Mouse (Mus musculus): ENCODE measurements around the gene Atp11a. TPM values are rescaled to one million over a fixed set of nuclear protein-coding genes. Genes with fewer than 3 reads are reported as not detected.

The Atp11a gene
- polyA plus RNA-seq, 1 experiment, result 24.0 TPM

GRCm38 (mm10) chr8:12825686-12826237 lies 68.9 kb downstream of the Atp11a start:
- peaks cover 9% of the 10 kb centered on the region for H3K4me1 ChIP-seq (ENCODE audit: control insufficient read depth, insufficient read depth, low read length)
- H3K4me3 ChIP-seq (ENCODE audit: insufficient read depth, low read length), result no peak overlapping the region
- TF ChIP-seq CTCF (IDR thresholded peaks at IDR 0.05; ENCODE audit: low read depth, low read length) (no peak), POLR2A (IDR thresholded peaks at IDR 0.05; ENCODE audit: borderline replicate concordance, low read depth, low read length) (no peak)
- no peak overlapping the region for H3K27ac ChIP-seq (ENCODE audit: insufficient read depth, low read depth, low read length)

GRCm38 (mm10) chr8:12827124-12827523 lies 70.3 kb downstream of the Atp11a start:
- no peak for TF ChIP-seq POLR2A (IDR thresholded peaks at IDR 0.05; ENCODE audit: borderline replicate concordance, low read depth, low read length)
- TF ChIP-seq CTCF (IDR thresholded peaks at IDR 0.05; ENCODE audit: low read depth, low read length), result no peak
- H3K4me3 ChIP-seq (ENCODE audit: insufficient read depth, low read length), result no peak overlapping the region
- H3K4me1 ChIP-seq (ENCODE audit: control insufficient read depth, insufficient read depth, low read length), result peaks cover 14% of the 10 kb centered on the region
- H3K27ac ChIP-seq (ENCODE audit: insufficient read depth, low read depth, low read length), result no peak overlapping the region

GRCm38 (mm10) chr8:12828298-12828697 lies 71.5 kb downstream of the Atp11a start:
- peaks cover 18% of the 10 kb centered on the region for H3K4me1 ChIP-seq (ENCODE audit: control insufficient read depth, insufficient read depth, low read length)
- no peak overlapping the region for H3K27ac ChIP-seq (ENCODE audit: insufficient read depth, low read depth, low read length)
- TF ChIP-seq CTCF (IDR thresholded peaks at IDR 0.05; ENCODE audit: low read depth, low read length), result no peak
- TF ChIP-seq POLR2A (IDR thresholded peaks at IDR 0.05; ENCODE audit: borderline replicate concordance, low read depth, low read length), result no peak
- no peak overlapping the region for H3K4me3 ChIP-seq (ENCODE audit: insufficient read depth, low read length)

- TF ChIP-seq CTCF (IDR thresholded peaks at IDR 0.05; ENCODE audit: low read depth, low read length) (no peak), POLR2A (IDR thresholded peaks at IDR 0.05; ENCODE audit: borderline replicate concordance, low read depth, low read length) (no peak)
- peaks cover 18% of the 10 kb centered on the region for H3K4me1 ChIP-seq (ENCODE audit: control insufficient read depth, insufficient read depth, low read length)
- H3K4me3 ChIP-seq (ENCODE audit: insufficient read depth, low read length), result no peak overlapping the region
- no peak overlapping the region for H3K27ac ChIP-seq (ENCODE audit: insufficient read depth, low read depth, low read length)
These were observed 72.6 kb downstream of the Atp11a start for GRCm38 (mm10) chr8:12829381-12829780.

GRCm38 (mm10) chr8:12831659-12832589 lies 75.1 kb downstream of the Atp11a start:
- no peak overlapping the region for H3K4me3 ChIP-seq (ENCODE audit: insufficient read depth, low read length)
- TF ChIP-seq POLR2A (IDR thresholded peaks at IDR 0.05; ENCODE audit: borderline replicate concordance, low read depth, low read length) (no peak), CTCF (IDR thresholded peaks at IDR 0.05; ENCODE audit: low read depth, low read length) (no peak)
- H3K27ac ChIP-seq (ENCODE audit: insufficient read depth, low read depth, low read length), result no peak overlapping the region
- peaks cover 18% of the 10 kb centered on the region for H3K4me1 ChIP-seq (ENCODE audit: control insufficient read depth, insufficient read depth, low read length)

GRCm38 (mm10) chr8:12833616-12834015 lies 76.8 kb downstream of the Atp11a start:
- TF ChIP-seq CTCF (IDR thresholded peaks at IDR 0.05; ENCODE audit: low read depth, low read length) (no peak), POLR2A (IDR thresholded peaks at IDR 0.05; ENCODE audit: borderline replicate concordance, low read depth, low read length) (no peak)

GRCm38 (mm10) chr8:12840834-12841233 lies 84.0 kb downstream of the Atp11a start:
- TF ChIP-seq CTCF (IDR thresholded peaks at IDR 0.05; ENCODE audit: low read depth, low read length), result no peak
- no peak for TF ChIP-seq POLR2A (IDR thresholded peaks at IDR 0.05; ENCODE audit: borderline replicate concordance, low read depth, low read length)
- peaks cover 25% of the 10 kb centered on the region for H3K4me1 ChIP-seq (ENCODE audit: control insufficient read depth, insufficient read depth, low read length)
- no peak overlapping the region for H3K4me3 ChIP-seq (ENCODE audit: insufficient read depth, low read length)
- H3K27ac ChIP-seq (ENCODE audit: insufficient read depth, low read depth, low read length), result no peak overlapping the region

More at GRCm38 (mm10) chr8:12833616-12834015, 76.8 kb downstream of the Atp11a start:
- Histone ChIP-seq H3K27ac (ENCODE audit: insufficient read depth, low read depth, low read length) (no peak overlapping the region), H3K4me3 (ENCODE audit: insufficient read depth, low read length) (no peak overlapping the region), H3K4me1 (ENCODE audit: control insufficient read depth, insufficient read depth, low read length) (peaks cover 18% of the 10 kb centered on the region)

GRCm38 (mm10) chr8:12842342-12842995 lies 85.7 kb downstream of the Atp11a start:
- H3K4me3 ChIP-seq (ENCODE audit: insufficient read depth, low read length), result no peak overlapping the region

GRCm38 (mm10) chr8:12844347-12844950 lies 87.6 kb downstream of the Atp11a start:
- H3K4me1 ChIP-seq (ENCODE audit: control insufficient read depth, insufficient read depth, low read length), result peaks cover 32% of the 10 kb centered on the region
- TF ChIP-seq CTCF (IDR thresholded peaks at IDR 0.05; ENCODE audit: low read depth, low read length), result no peak
- TF ChIP-seq POLR2A (IDR thresholded peaks at IDR 0.05; ENCODE audit: borderline replicate concordance, low read depth, low read length), result no peak
- H3K4me3 ChIP-seq (ENCODE audit: insufficient read depth, low read length), result no peak overlapping the region
- no peak overlapping the region for H3K27ac ChIP-seq (ENCODE audit: insufficient read depth, low read depth, low read length)

More at GRCm38 (mm10) chr8:12842342-12842995, 85.7 kb downstream of the Atp11a start:
- TF ChIP-seq POLR2A (IDR thresholded peaks at IDR 0.05; ENCODE audit: borderline replicate concordance, low read depth, low read length) (no peak), CTCF (IDR thresholded peaks at IDR 0.05; ENCODE audit: low read depth, low read length) (no peak)
- no peak overlapping the region for H3K27ac ChIP-seq (ENCODE audit: insufficient read depth, low read depth, low read length)
- peaks cover 26% of the 10 kb centered on the region for H3K4me1 ChIP-seq (ENCODE audit: control insufficient read depth, insufficient read depth, low read length)
